Mouse (Mus musculus) neural tube, embryonic 10.5 days (tissue): ENCODE results near the gene Slco6d1.
"Not testable (repeated sequence)": the region's sequence is repeated elsewhere in the genome, so short reads cannot be mapped to it uniquely, and the experiment has no call there.

Experiments
- DNase-seq: peaks from one replicate; pipeline ENCODE4 v3.0.0-alpha.2; 2017; ENCODE audit warnings: low spot score; ENCODE audit errors: extremely low spot score

The Slco6d1 gene

DNA sequence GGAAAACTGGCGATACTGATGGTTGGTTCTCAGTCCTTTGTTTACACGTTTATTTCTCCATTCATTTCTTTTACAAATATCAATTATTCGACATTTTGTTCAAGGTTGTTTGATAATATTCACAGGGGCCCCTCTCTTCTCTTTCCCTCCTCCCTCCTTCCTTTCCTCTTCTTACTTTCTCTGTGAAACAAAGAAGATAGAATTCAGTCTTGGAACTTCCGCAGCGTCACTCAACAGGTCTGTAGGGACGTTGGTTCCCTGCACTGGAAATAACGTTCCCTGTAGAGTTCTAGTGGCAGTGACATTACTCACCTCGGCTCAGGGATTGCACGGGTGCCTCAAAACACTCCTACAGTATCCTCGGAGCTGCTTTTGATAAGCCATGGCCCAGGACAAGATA is at the start of gene Slco6d1:
Gene Slco6d1 (plus strand): TSS at position 301 of the 400 bp plus-strand sequence.
- DNase-seq = no peak

DNA sequence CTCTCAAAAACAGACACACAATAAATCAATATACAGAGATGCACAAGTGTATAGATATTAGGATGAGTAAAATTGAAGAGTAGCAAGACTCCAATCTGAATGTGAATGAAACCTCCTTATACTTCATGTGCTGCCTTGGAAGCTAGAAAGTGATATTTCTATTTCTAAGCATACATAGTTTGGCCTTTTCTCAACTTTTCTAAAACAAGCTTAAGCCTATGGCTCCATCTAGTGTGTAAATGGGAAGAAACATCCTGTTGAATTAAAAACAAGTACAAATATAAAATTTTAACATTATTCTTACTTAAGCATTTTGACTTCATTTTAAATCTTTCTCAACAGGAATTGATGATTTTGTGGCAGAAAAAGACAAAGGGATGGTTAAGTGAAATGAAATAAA is 28.9 kb upstream of the Slco6d1 start:
- DNase-seq = no peak

GRCm38 (mm10) chr1:98447929-98448328 is 27.0 kb downstream of the Slco6d1 start:
- no peak for DNase-seq

DNA sequence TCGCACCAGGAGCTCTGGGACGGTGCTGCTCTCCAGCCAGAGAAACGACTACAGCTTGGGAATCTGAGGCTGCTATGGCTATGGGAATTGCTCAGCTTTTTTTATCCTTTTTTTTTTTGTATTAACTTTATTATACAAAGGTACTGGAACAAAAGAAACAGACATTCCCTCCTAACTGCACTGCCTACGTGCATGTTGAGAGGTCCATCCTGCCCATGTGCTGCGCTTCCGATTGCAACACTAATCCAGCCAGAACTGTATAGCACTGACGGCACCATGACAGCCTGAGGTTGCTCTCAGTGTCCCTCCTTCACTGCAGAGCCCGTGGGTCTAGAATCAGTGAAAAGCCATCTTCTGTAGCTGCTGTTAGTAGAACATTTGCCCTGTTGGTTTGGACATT is 38.3 kb downstream of the Slco6d1 start:
- not testable (repeated sequence) for DNase-seq

- not testable (repeated sequence) for DNase-seq
Observed at GRCm38 (mm10) chr1:98476381-98476780, 55.5 kb downstream of the Slco6d1 start.

DNA sequence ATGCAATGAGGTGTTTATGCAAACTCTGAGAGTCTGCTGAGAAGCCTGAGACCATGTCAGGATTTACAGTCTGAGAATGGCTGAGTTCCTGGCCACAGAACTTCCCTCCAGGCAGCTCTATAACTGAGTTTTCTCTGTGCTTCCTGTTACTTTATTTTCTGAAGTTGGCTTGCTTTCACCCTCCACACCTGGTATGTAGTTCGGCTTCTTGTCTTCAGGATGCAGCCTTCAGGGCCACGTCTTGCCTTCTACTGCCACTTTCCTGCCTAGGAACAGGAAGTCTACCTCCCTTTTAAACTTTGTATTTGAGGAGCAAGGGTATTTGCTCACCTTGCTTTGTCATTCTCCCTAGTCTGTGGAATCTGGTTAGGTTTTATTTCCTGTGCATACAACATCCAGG is 58.3 kb downstream of the Slco6d1 start:
- no peak for DNase-seq

- no peak for DNase-seq
Observed at GRCm38 (mm10) chr1:98505982-98506381, 85.1 kb downstream of the Slco6d1 start.

DNA sequence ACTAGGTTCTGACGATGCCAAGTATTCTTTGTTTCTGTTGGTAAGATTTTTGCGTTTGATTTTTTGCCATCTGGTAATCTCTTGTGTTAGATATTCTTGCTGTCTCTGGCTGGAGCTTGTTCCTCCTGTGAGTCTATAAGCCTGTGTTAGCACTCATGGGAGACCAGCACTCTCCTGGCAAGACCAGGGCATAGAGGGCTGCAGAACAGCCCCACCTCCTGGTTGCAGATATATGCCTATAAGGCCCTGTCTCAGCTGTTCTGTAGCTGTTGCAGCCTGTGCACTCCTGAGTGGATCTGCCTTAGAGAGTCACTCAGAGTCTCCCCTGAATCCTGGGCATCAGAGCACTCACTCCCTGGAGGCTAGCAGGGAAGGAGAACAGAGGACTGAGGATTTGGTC is 102.1 kb downstream of the Slco6d1 start:
- no peak for DNase-seq

GRCm38 (mm10) chr1:98523537-98523936 is 102.6 kb downstream of the Slco6d1 start:
- DNase-seq = no peak

DNA sequence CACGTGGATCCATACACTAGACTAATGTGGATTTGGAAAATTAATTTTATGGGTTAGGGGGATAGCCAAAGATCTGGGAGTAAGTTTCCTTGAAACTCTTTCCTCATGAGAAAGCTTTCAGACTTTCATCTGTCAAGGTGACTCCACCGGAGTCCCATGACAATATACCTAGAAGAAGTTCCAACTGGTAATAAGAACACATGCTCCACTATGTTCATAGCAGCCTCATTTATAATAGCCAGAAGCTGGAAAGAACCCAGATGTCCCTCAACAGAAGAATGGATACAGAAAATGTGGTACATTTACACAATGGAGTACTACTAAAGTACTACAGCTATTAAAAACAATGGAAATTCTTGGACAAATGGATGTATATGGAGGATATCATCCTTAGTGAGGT is 107.4 kb downstream of the Slco6d1 start:
- not testable (repeated sequence) for DNase-seq

GRCm38 (mm10) chr1:98545372-98545771 is 124.4 kb downstream of the Slco6d1 start:
- DNase-seq = no peak

- no peak for DNase-seq
Observed at GRCm38 (mm10) chr1:98554388-98554787, 133.5 kb downstream of the Slco6d1 start.

DNA sequence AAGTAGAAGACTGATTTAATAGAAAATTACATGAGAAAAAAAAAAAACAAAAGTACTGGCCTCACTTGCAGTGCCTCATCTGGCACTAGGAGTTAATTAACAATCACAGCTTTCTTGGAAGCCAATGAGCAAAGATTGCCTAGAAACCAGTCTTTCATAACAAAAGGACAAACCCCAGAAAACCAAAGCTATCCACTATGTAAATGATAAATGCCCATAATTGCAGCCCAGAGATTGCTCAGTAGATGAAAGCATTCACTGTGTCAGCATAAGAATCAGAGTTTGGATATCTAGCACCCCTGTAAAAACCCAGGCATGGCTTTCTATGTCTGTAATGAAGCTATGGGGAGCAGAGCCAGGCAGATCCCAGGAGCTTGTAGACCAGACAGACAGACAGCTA is 144.8 kb downstream of the Slco6d1 start:
- no peak for DNase-seq
